Mouse (Mus musculus) midbrain, embryonic 14.5 days (tissue): ENCODE data around the gene Mal. TPM values are rescaled to one million over a fixed set of nuclear protein-coding genes. Genes with fewer than 3 reads are reported as not detected.

Experiments used
- ATAC-seq: fragments of 200-750 bp; cut with Nextera tagmentation; 2 replicates; pipeline ENCODE4 v1.8.0; 2017; ENCODE audit warnings: moderate number of reproducible peaks, moderate library complexity; ENCODE audit not compliant: low FRiP score, low TSS enrichment
- DNase-seq: peaks from one replicate; pipeline ENCODE4 v3.0.0-alpha.2; 2015
- H3K27ac ChIP-seq: fragments of 300-500 bp; sonication (generic); replicated peaks from 2 replicates; pipeline ENCODE4 v1.5.1; 2014; ENCODE audit warnings: mild to moderate bottlenecking, low read depth, low read length, moderate library complexity
- H3K27me3 ChIP-seq: fragments of 300-500 bp; sonication (generic); 2 replicates; pipeline ENCODE4 v1.6.1; 2014; ENCODE audit warnings: low read length, control low read depth, mixed read lengths; ENCODE audit not compliant: control insufficient read depth, insufficient read depth
- H3K36me3 ChIP-seq: fragments of 300-500 bp; sonication (generic); 2 replicates; pipeline ENCODE4 v1.6.1; 2014; ENCODE audit warnings: low read length, control low read depth; ENCODE audit not compliant: control insufficient read depth, insufficient read depth
- H3K4me1 ChIP-seq: fragments of 300-500 bp; sonication (generic); 2 replicates; pipeline ENCODE4 v1.6.1; 2014; ENCODE audit warnings: mild to moderate bottlenecking, antibody characterized with exemption, low read length, control low read depth; ENCODE audit not compliant: control insufficient read depth, insufficient read depth
- H3K4me2 ChIP-seq: fragments of 300-500 bp; sonication (generic); 2 replicates; pipeline ENCODE4 v1.6.1; 2014; ENCODE audit warnings: mild to moderate bottlenecking, low read length, moderate library complexity
- H3K4me3 ChIP-seq: fragments of 300-500 bp; sonication (generic); replicated peaks from 2 replicates; pipeline ENCODE4 v1.5.1; 2014; ENCODE audit warnings: low read depth, low read length
- H3K9ac ChIP-seq: fragments of 300-500 bp; sonication (generic); replicated peaks from 2 replicates; pipeline ENCODE4 v1.6.1; 2014; ENCODE audit warnings: mild to moderate bottlenecking, low read length, moderate library complexity
- H3K9me3 ChIP-seq: fragments of 300-500 bp; sonication (generic); 2 replicates; pipeline ENCODE4 v1.6.1; 2016; ENCODE audit warnings: low read length, control low read depth, mixed read lengths; ENCODE audit not compliant: control insufficient read depth
- WGBS: fragments of 180-500 bp; shearing (Covaris S2); extraction: QIAGEN DNeasy Blood & Tissue Kit; methylation state at CpG from one replicate; pipeline ENCODE4 v1.1.7; 2014; 5-methylcytosine and 5-hydroxymethylcytosine counted together
- polyA plus RNA-seq: library from polyadenylated mRNA; unstranded; fragments of >200 nt; fragmentation: Nextera tagmentation; extraction: Ambion mirVana; gene quantifications from 2 replicates; pipeline ENCODE4 v1.2.1, GENCODE M21; 2014

Gene Mal
- polyA plus RNA-seq, 1 experiment from 2014 or later: 3.0 TPM

DNA sequence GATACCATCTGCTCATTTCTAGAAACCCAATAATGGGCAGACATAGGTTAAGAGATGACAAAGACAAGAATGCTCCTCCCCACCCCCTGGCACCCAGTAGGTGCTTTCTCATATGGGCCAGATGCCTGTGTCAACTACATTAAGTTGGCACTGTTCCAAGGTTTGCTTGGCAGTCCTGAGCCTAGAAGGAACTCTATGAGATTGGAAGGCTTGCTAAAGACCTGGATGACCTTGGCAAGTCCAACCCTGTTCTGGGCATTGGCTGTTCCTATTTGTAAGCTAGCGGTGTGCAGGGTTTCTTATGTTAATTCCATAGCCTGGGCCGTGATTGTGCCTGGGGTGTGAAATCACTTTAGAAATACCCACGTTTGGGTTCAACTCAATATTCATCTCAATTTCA is 1.7 kb downstream of the Mal start:
- H3K4me2 ChIP-seq: no peak overlapping the region
- H3K9me3 ChIP-seq: no peaks in the 10 kb centered on the region
- H3K4me3 ChIP-seq: no peak overlapping the region
- H3K9ac ChIP-seq: no peak overlapping the region
- no peaks in the 10 kb centered on the region for H3K36me3 ChIP-seq
- no peak for ATAC-seq
- H3K27ac ChIP-seq: no peak overlapping the region
- H3K4me1 ChIP-seq: peaks cover 7% of the 10 kb centered on the region; the same call in 1 of the 2 replicates
- H3K27me3 ChIP-seq: peaks cover 34% of the 10 kb centered on the region
- 43% methylated on average over 3 of the region's 3 CpGs for WGBS
- no peak for DNase-seq

DNA sequence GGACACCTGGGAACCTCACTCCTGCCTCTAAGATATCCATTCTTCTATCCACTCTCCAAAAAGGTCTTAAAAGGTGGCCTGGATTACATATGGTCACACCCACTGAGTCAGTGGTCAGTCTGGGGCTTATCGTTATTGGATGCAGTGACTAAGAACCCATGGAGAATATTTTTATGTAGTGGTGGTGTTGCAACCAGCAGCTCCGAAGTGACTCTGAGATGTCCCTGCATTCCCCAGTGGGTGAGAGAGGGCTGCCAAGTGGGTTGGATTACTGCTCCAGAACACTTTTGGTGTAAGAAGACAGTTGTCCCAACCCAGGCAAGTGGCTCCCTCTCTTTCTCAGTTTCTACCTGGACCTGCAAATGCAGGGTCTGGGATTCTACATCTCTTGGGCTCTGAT is 3.7 kb downstream of the Mal start:
- H3K4me2 ChIP-seq: no peak overlapping the region
- no peaks in the 10 kb centered on the region for H3K36me3 ChIP-seq
- H3K4me3 ChIP-seq: no peak overlapping the region
- no peak overlapping the region for H3K9ac ChIP-seq
- ATAC-seq (no peak), DNase-seq (no peak)
- peaks cover 7% of the 10 kb centered on the region; the same call in 1 of the 2 replicates for H3K4me1 ChIP-seq
- 91% methylated on average over 2 of the region's 2 CpGs for WGBS
- H3K27ac ChIP-seq: no peak overlapping the region
- no peaks in the 10 kb centered on the region for H3K9me3 ChIP-seq
- peaks cover 34% of the 10 kb centered on the region for H3K27me3 ChIP-seq

DNA sequence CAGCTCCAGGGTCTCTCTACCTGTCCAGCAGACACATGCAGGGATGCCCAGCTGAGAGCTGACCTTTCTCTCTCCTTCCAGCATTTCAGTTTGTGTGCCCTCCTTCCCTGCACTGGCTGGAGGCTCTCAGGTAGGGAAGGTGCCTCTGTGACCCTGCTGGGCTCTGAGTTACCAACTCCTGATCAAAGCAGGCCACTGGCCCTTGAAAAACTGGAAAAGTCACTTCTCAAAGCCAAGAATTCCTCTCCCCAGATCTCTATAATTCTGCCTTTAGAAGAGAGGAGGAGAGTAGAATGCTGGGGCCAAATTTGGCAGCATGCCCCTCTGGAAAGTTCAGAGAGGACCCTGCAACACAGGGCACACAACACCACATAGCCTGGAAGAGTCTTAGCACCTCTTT is 4.2 kb downstream of the Mal start:
- ATAC-seq: no peak
- Histone ChIP-seq H3K36me3 (no peaks in the 10 kb centered on the region), H3K27ac (no peak overlapping the region), H3K9me3 (no peaks in the 10 kb centered on the region), H3K4me1 (peaks cover 7% of the 10 kb centered on the region; the same call in 1 of the 2 replicates), H3K27me3 (peaks cover 34% of the 10 kb centered on the region), H3K9ac (no peak overlapping the region), H3K4me2 (no peak overlapping the region), H3K4me3 (no peak overlapping the region)
- no peak for DNase-seq

DNA sequence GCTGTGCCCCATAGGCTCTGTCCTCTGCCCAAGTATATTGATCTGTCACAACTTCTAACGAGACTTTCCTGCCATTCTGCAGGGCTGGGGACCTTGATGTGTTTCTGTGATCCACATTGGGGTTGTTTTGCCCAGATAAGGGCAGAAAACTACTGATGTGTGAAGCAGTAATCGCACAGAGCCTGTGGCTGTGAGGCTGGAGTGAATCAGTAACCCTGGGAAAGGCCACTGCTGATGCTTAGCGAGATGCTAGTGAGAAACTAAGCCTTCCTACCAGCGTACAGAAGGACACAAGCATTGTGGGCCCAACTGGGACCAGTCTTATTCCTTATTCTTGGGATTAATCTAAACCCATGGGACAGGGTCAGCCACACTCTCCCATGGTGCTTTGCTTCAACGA is 4.9 kb downstream of the Mal start:
- peaks cover 7% of the 10 kb centered on the region; the same call in 1 of the 2 replicates for H3K4me1 ChIP-seq
- H3K4me2 ChIP-seq: no peak overlapping the region
- DNase-seq (no peak), ATAC-seq (no peak)
- no peak overlapping the region for H3K9ac ChIP-seq
- H3K36me3 ChIP-seq: no peaks in the 10 kb centered on the region
- 67% methylated on average over 5 of the region's 5 CpGs for WGBS
- peaks cover 26% of the 10 kb centered on the region for H3K27me3 ChIP-seq
- no peak overlapping the region for H3K27ac ChIP-seq
- H3K4me3 ChIP-seq: no peak overlapping the region
- no peaks in the 10 kb centered on the region for H3K9me3 ChIP-seq

DNA sequence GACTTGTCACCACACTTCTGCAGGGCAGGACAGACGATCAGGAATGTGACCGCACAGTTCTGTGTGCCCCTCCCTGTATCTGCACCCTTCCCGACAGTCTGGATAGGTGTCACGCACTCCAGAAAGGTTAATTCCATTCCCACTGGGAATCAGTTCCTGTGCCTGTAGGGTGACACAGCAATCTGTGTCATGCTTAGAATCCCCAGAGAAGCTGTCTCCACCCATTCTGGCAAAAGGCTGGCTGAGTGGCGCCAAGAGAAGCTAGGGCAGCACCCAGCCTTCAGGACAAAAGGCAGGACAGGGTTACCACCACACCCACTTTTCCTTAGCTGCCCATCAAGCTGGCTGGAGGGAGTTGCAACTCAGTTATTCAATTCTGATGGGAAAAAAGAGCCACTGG is 6.6 kb downstream of the Mal start:
- Histone ChIP-seq H3K9me3 (no peaks in the 10 kb centered on the region), H3K9ac (no peak overlapping the region), H3K4me2 (no peak overlapping the region), H3K27ac (no peak overlapping the region), H3K4me3 (no peak overlapping the region), H3K36me3 (no peaks in the 10 kb centered on the region), H3K4me1 (no peaks in the 10 kb centered on the region), H3K27me3 (peaks cover 9% of the 10 kb centered on the region; the same call in 1 of the 2 replicates)
- 80% methylated on average over 5 of the region's 5 CpGs for WGBS
- DNase-seq (no peak), ATAC-seq (no peak)

DNA sequence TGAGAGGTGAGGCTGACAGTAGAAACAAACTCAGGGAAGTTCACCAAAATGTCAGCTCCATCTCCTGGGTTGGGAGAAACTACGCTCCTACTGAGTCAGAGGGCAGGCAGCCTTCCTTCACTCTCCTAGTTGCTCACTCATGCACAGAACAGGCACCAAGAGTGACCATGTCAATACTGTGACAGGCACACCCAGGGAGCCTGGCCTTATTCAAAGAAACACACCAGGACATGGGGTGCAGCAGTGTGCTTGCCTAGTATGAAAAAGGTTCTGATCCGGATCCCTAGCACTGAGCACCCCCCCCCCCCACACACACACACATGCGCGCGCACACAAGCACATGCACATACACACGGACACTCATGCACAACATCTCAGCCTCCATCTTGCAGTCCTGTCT is 8.3 kb downstream of the Mal start:
- DNase-seq: no peak
- Histone ChIP-seq H3K27ac (no peak overlapping the region), H3K4me1 (no peaks in the 10 kb centered on the region), H3K36me3 (no peaks in the 10 kb centered on the region), H3K9me3 (no peaks in the 10 kb centered on the region), H3K4me3 (no peak overlapping the region), H3K27me3 (no peaks in the 10 kb centered on the region), H3K4me2 (no peak overlapping the region), H3K9ac (no peak overlapping the region)
- 87% methylated on average over 6 of the region's 6 CpGs for WGBS
- no peak for ATAC-seq

DNA sequence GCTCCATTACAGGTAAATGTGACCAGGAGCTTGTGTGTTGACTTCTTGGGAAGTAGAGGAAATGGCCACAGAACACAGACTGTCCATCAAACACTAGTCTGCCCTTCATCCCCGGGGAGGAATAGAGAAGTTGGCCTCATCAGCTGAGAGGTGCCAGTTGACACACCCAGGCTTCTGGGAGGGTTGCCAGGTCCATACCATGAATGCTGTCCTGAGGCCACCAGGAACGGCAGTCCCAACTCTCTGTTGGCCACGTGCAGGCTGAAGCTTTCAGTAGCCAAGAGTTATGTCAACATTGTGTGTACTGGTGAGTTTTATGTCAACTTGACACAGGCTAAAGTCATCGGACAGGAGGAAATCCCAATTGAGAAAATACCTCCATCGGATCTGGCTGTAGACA is 9.6 kb downstream of the Mal start:
- no peaks in the 10 kb centered on the region for H3K4me1 ChIP-seq
- H3K4me3 ChIP-seq: no peak overlapping the region
- H3K9ac ChIP-seq: no peak overlapping the region
- H3K27me3 ChIP-seq: no peaks in the 10 kb centered on the region
- ATAC-seq (no peak), DNase-seq (no peak)
- no peak overlapping the region for H3K27ac ChIP-seq
- no peak overlapping the region for H3K4me2 ChIP-seq
- WGBS: 77% methylated on average over 5 of the region's 5 CpGs
- H3K36me3 ChIP-seq: no peaks in the 10 kb centered on the region
- H3K9me3 ChIP-seq: no peaks in the 10 kb centered on the region

DNA sequence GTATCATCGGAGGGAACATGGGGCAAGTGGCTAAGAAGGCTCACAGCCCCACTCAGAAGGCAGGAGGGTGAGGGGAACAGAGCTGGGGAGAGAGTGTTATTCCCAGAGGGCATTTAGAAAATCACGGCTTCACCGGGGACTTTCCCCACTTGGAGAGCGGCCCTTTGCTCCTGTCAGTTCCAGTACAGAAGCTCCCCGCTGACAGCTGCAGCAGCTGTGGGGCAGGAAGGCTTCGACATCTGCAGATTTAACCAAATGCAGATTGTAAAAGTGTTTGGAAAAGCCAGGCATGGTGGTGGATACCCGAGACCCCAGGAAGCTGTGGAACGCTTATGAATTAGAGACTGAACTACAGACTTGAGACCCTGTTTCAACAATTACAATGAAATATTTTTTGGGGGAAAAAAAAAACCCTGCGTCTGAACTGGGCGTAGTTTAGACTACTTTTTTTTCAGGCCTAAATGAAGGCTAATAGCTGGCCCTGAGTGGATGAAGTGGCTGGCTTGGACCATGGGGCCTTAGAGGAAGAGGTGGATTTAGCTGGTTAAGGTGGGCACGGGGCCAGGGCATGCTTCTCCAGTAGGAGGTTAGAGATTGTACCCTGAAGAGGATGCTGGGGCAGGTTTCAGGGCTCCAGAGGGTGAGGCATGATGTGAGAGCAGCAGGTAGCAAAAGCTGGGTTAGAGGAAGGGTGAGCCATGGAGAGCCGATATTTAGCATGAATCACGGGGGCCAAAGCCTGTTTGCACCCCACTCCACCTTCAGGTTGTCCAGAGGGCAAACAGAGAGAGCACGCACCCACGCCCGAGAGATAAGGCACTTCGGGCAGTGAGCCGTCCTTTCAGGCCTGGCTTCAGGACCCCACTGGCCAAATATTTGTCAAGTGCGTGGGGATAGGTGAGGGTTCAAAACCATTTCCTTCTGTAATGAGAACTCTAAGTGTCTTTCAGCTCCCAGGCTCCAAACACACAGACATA is 12.5 kb downstream of the Mal start:
- Histone ChIP-seq H3K4me1 (no peaks in the 10 kb centered on the region), H3K9ac (no peak overlapping the region), H3K36me3 (no peaks in the 10 kb centered on the region), H3K4me2 (no peak overlapping the region), H3K9me3 (no peaks in the 10 kb centered on the region), H3K27ac (no peak overlapping the region), H3K4me3 (no peak overlapping the region), H3K27me3 (no peaks in the 10 kb centered on the region)
- DNase-seq: no peak
- WGBS: 75% methylated on average over 19 of the region's 19 CpGs
- ATAC-seq: no peak

DNA sequence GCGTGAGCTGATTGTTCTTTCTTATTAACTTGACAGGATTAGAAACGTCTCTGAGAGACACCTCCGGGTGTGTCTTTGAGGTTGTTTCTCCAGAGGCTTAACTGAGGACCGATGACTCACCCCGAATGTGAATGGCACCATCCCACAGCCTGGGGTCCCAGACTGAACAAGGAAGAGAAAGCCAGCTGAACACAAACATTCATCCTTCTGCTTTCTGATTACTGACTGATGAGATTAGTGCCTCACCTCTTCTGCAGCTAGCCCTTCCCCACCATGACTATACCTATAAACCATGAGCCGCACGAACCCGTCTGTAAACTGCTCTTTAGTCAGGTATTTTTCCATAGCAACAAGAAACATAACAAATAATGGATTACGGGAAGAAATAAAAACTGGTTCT is 17.5 kb downstream of the Mal start:
- Histone ChIP-seq H3K27me3 (no peaks in the 10 kb centered on the region), H3K4me1 (no peaks in the 10 kb centered on the region), H3K4me2 (no peak overlapping the region), H3K9me3 (no peaks in the 10 kb centered on the region), H3K9ac (no peak overlapping the region), H3K36me3 (no peaks in the 10 kb centered on the region), H3K27ac (no peak overlapping the region), H3K4me3 (no peak overlapping the region)
- DNase-seq (no peak), ATAC-seq (no peak)
- WGBS: 63% methylated on average over 9 of the region's 9 CpGs
